Mouse (Mus musculus) stomach, embryonic 14.5 days (tissue): ENCODE results near the gene Marf1. TPM values are rescaled to one million over a fixed set of nuclear protein-coding genes. Genes with fewer than 3 reads are reported as not detected.

Experiments
- ATAC-seq: fragments of 200-750 bp; cut with Nextera tagmentation; 2 replicates; pipeline ENCODE4 v1.8.0; 2017; ENCODE audit warnings: low read depth, moderate TSS enrichment; ENCODE audit not compliant: insufficient number of reproducible peaks, insufficient read depth, low FRiP score
- H3K27ac ChIP-seq: fragments of 300-500 bp; sonication (generic); 2 replicates; pipeline ENCODE4 v1.5.1; 2014; ENCODE audit warnings: mild to moderate bottlenecking, low read length, moderate library complexity, mixed read lengths
- H3K27me3 ChIP-seq: fragments of 300-500 bp; sonication (generic); 2 replicates; pipeline ENCODE4 v1.6.1; 2014; ENCODE audit warnings: low read length, control low read depth, mixed read lengths; ENCODE audit not compliant: control insufficient read depth, insufficient read depth
- H3K36me3 ChIP-seq: fragments of 300-500 bp; sonication (generic); 2 replicates; pipeline ENCODE4 v1.6.1; 2014; ENCODE audit warnings: mild to moderate bottlenecking, control low read depth, low read length, moderate library complexity, mixed read lengths; ENCODE audit not compliant: control insufficient read depth, insufficient read depth
- H3K4me1 ChIP-seq: fragments of 300-500 bp; sonication (generic); 2 replicates; pipeline ENCODE4 v1.6.1; 2014; ENCODE audit warnings: low read length, control low read depth, mixed read lengths; ENCODE audit not compliant: control insufficient read depth, insufficient read depth
- H3K4me2 ChIP-seq: fragments of 300-500 bp; sonication (generic); replicated peaks from 2 replicates; pipeline ENCODE4 v1.6.1; 2014; ENCODE audit warnings: low read depth, low read length, control low read depth
- H3K4me3 ChIP-seq: fragments of 300-500 bp; sonication (generic); 2 replicates; pipeline ENCODE4 v1.5.1; 2014; ENCODE audit warnings: low read depth, low read length, control low read depth
- H3K9ac ChIP-seq: fragments of 300-500 bp; sonication (generic); replicated peaks from 2 replicates; pipeline ENCODE4 v1.6.1; 2014; ENCODE audit warnings: low read depth, mild to moderate bottlenecking, control low read depth, low read length, moderate library complexity, mixed read lengths
- H3K9me3 ChIP-seq: fragments of 300-500 bp; sonication (generic); 2 replicates; pipeline ENCODE4 v1.6.1; 2016; ENCODE audit warnings: low read depth, low read length, control low read depth; ENCODE audit not compliant: control insufficient read depth
- WGBS: fragments of 180-500 bp; shearing (Covaris S2); extraction: QIAGEN DNeasy Blood & Tissue Kit; methylation state at CpG from one replicate; pipeline ENCODE4 v1.1.7; 2014; 5-methylcytosine and 5-hydroxymethylcytosine counted together
- polyA plus RNA-seq: library from polyadenylated mRNA; unstranded; fragments of >200 nt; fragmentation: Nextera tagmentation; extraction: Ambion mirVana; gene quantifications from 2 replicates; pipeline ENCODE4 v1.2.1, GENCODE M21; 2014

Marf1 gene
- polyA plus RNA-seq, result 22.2 and 24.3 TPM in 2 replicates

- under 1% methylated on average over 39 of the region's 43 CpGs for WGBS
- Histone ChIP-seq H3K27me3 (no peaks in the 10 kb centered on the region), H3K4me1 (peaks cover 16% of the 10 kb centered on the region), H3K9me3 (no peaks in the 10 kb centered on the region), H3K4me2 (peak within 1 kb of the TSS; percentile 67), H3K36me3 (no peaks in the 10 kb centered on the region), H3K9ac (peak within 1 kb of the TSS; percentile 77), H3K27ac (peak within 1 kb of the TSS; percentile 85), H3K4me3 (peak within 1 kb of the TSS; percentile 80)
- peak; percentile 90 for ATAC-seq
Observed at GRCm38 (mm10) chr16:14162988-14163416, at the start of gene Marf1, which contains the start of gene Nde1. Marf1 (minus strand) TSS chr16:14163351. Nde1 (plus strand) TSS chr16:14163275.

GRCm38 (mm10) chr16:14198798-14199197 lies 35.6 kb upstream of the Marf1 start:
- no peaks in the 10 kb centered on the region; the same call in 1 of the 2 replicates for H3K36me3 ChIP-seq
- no peak overlapping the region for H3K9ac ChIP-seq
- no peak overlapping the region for H3K4me3 ChIP-seq
- no peaks in the 10 kb centered on the region for H3K9me3 ChIP-seq
- ATAC-seq, result no peak
- no peak overlapping the region for H3K4me2 ChIP-seq
- no peaks in the 10 kb centered on the region for H3K4me1 ChIP-seq
- no peak overlapping the region for H3K27ac ChIP-seq
- no peaks in the 10 kb centered on the region for H3K27me3 ChIP-seq
- WGBS, result 70% methylated on average over 4 of the region's 4 CpGs

DNA sequence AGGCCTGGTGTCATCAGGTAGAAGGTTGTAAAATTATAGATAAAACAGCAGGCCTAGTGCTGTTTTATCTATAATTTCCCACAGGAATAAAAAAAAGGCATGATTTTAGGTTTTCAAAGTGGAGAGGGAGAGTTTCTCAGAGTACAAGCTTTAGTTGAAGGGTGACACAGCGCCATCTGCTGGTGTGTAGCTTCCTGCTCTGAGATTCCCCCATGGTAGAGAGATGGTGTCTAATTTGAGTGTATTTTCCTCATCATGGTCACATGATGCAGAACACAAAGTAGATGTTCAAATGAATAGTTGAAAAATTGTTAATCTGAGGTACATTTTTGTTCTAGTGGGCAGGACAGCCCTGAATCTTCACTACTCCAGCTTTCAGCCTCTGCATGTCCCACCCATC lies 32.3 kb upstream of the Marf1 start:
- no peak for ATAC-seq
- Histone ChIP-seq H3K27ac (no peak overlapping the region), H3K4me1 (no peaks in the 10 kb centered on the region), H3K4me3 (no peak overlapping the region), H3K36me3 (peaks cover 22% of the 10 kb centered on the region), H3K4me2 (no peak overlapping the region), H3K9ac (no peak overlapping the region), H3K27me3 (no peaks in the 10 kb centered on the region), H3K9me3 (no peaks in the 10 kb centered on the region)
- 41% methylated on average over 1 of the region's 1 CpGs for WGBS

DNA sequence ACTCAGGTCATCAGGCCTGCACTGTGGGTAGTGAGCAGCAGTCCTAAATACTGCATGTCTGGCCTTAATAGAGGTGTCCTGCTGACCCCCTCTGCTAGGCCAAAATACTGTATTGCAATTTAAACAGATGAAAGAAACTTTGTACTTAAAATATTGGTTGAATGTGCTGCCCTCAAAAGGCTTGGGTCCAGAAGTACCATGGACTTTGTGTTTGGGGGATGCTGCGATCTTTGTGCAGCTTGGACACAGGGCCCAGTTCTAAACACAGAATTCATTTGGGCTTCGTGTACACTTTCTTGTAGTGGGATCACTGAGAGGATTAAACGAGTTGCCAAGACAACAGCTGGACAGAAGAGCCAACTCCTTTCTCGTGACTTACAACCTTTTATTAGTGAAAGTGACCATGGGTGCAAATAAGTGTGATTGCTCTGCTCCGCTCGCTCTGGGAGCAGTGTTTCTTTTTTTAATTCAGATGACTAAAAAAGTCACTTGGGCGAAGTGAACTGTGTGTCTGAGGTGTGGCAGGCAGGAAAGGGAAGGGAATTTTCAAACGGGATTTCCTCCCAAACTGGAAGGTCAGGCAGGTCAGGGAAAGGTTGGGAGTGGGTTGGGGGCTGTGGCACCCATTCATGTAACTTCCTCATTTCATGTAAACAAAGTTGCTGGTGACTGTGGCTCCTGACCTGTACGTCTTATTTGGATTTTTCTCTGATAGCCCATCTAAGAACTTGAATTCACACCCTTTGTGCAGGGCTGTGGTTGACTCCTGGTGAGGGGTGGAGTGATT lies 31.2 kb upstream of the Marf1 start:
- H3K36me3 ChIP-seq, result peaks cover 32% of the 10 kb centered on the region
- ATAC-seq, result no peak
- H3K27ac ChIP-seq, result no peak overlapping the region
- H3K27me3 ChIP-seq, result no peaks in the 10 kb centered on the region
- no peaks in the 10 kb centered on the region for H3K9me3 ChIP-seq
- no peak overlapping the region for H3K9ac ChIP-seq
- H3K4me1 ChIP-seq, result no peaks in the 10 kb centered on the region
- WGBS, result 68% methylated on average over 9 of the region's 9 CpGs
- H3K4me2 ChIP-seq, result no peak overlapping the region
- no peak overlapping the region for H3K4me3 ChIP-seq

- no peak for ATAC-seq
- Histone ChIP-seq H3K27me3 (no peaks in the 10 kb centered on the region), H3K9ac (no peak overlapping the region), H3K36me3 (peaks cover 87% of the 10 kb centered on the region), H3K4me2 (no peak overlapping the region), H3K27ac (no peak overlapping the region), H3K4me1 (no peaks in the 10 kb centered on the region), H3K4me3 (no peak overlapping the region), H3K9me3 (no peaks in the 10 kb centered on the region)
- WGBS, result 94% methylated on average over 5 of the region's 5 CpGs
Observed at GRCm38 (mm10) chr16:14185516-14185915, 22.4 kb upstream of the Marf1 start.

- no peaks in the 10 kb centered on the region for H3K4me1 ChIP-seq
- H3K4me2 ChIP-seq, result no peak overlapping the region
- WGBS, result 70% methylated on average over 1 of the region's 1 CpGs
- H3K27ac ChIP-seq, result no peak overlapping the region
- no peak overlapping the region for H3K4me3 ChIP-seq
- no peaks in the 10 kb centered on the region for H3K27me3 ChIP-seq
- peaks cover 85% of the 10 kb centered on the region for H3K36me3 ChIP-seq
- H3K9ac ChIP-seq, result no peak overlapping the region
- no peak for ATAC-seq
- H3K9me3 ChIP-seq, result no peaks in the 10 kb centered on the region
Observed at GRCm38 (mm10) chr16:14183856-14184255, 20.7 kb upstream of the Marf1 start.

DNA sequence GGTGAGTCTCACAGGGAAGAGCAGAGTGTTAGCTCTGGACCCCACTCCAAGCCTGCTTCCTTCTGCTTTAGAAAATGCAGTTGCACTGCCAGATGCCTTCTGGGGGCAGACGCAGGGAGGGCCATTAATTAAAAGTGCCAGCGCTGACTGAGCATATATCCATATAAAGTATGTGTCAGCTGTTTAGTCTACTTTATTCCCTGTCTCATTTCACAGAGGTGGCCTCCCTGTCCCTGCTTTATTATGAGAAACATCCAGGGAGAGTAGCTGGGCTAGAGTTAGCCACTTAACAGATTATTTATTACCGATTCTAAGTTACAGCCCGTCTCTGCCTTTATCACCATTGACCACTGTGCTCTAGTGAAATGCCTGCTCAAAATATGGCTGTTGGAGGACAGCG lies 19.2 kb upstream of the Marf1 start:
- H3K9me3 ChIP-seq, result no peaks in the 10 kb centered on the region
- no peak overlapping the region for H3K27ac ChIP-seq
- WGBS, result 76% methylated on average over 5 of the region's 5 CpGs
- no peak overlapping the region for H3K9ac ChIP-seq
- no peak overlapping the region for H3K4me3 ChIP-seq
- no peaks in the 10 kb centered on the region for H3K27me3 ChIP-seq
- peaks cover 82% of the 10 kb centered on the region for H3K36me3 ChIP-seq
- no peaks in the 10 kb centered on the region for H3K4me1 ChIP-seq
- H3K4me2 ChIP-seq, result no peak overlapping the region
- no peak for ATAC-seq

DNA sequence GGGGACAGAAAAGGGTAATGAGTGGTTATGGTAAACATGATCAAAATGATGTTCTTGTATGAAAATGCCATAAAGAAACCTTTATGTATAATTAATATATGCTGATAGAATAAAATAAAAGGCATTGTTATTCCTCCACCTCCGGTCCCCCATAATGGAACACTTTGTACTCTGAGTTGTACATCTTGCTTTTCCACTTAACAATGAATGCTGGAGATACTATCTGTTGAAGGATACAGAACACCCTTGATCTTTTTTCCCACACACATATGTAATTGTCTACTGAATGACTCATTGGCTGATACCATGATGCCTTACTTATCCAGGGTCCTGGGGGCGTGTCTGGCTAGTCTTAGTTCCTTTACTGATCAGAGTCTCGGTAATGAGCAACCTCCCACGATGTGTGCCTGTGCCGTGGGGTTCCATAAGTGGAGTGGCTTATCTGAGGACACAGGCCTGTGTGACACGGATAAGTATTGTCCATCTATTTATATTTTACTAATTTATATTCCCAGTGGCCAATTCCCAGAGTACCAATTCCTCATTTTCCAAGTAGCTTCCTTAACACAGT lies 17.1 kb upstream of the Marf1 start:
- Histone ChIP-seq H3K4me1 (no peaks in the 10 kb centered on the region), H3K9me3 (no peaks in the 10 kb centered on the region), H3K4me2 (no peak overlapping the region), H3K27me3 (no peaks in the 10 kb centered on the region), H3K9ac (no peak overlapping the region), H3K27ac (no peak overlapping the region), H3K36me3 (peaks cover 85% of the 10 kb centered on the region), H3K4me3 (no peak overlapping the region)
- no peak for ATAC-seq
- WGBS, result 84% methylated on average over 6 of the region's 6 CpGs
